Mouse (Mus musculus) E14TG2a.4 (cell line): Measurements from ENCODE around the gene Myh3.

ENCODE experiments used
- H3K27me3 ChIP-seq: 2 replicates; pipeline ENCODE4 v1.6.1; 2014; ENCODE audit warnings: low read length, control low read depth; ENCODE audit not compliant: insufficient read depth
- H3K36me3 ChIP-seq: 2 replicates; pipeline ENCODE4 v1.6.1; 2014; ENCODE audit warnings: low read length, control low read depth; ENCODE audit not compliant: insufficient read depth
- H3K4me1 ChIP-seq: replicated peaks from 2 replicates; pipeline ENCODE4 v1.6.1; 2014; ENCODE audit warnings: low read depth, low read length, control low read depth
- H3K4me3 ChIP-seq: replicated peaks from 2 replicates; pipeline ENCODE4 v1.5.1; 2014; ENCODE audit warnings: mild to moderate bottlenecking, low read length
- H3K9me3 ChIP-seq: 2 replicates; pipeline ENCODE4 v1.6.1; 2014; ENCODE audit warnings: low read length, control low read depth
- CTCF ChIP-seq: conservative IDR thresholded peaks from 2 replicates; pipeline ENCODE4 v1.5.1; 2014; ENCODE audit warnings: low read length
- NANOG ChIP-seq: IDR thresholded peaks from 2 replicates; pipeline ENCODE4 v1.6.1; 2014; ENCODE audit warnings: borderline replicate concordance, low read length, mixed read lengths
- POU5F1 ChIP-seq: IDR thresholded peaks from 2 replicates; pipeline ENCODE4 v1.6.1; 2014; ENCODE audit warnings: low read length, borderline replicate concordance

The Myh3 gene

DNA sequence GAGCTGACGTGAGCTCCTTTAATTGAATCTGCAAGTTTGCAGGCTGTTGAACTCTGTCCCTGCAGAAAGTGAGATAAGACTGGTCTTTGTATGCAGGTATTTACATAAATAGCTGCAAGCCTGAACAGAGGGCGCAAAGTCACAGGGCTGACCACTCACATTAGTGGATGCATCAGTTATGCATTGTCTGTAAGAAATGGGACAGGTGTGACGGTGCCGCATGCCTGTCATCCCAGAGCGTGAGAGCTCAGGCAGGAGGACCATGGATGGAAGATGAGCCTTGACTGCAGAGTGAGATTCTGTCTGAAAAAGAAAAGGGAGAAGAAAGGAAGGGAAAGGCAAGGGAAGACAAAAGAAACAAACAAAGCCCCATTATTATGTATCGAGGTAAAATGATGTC is 56.6 kb downstream of the Myh3 start:
- no peaks in the 10 kb centered on the region for H3K4me1 ChIP-seq
- no peak overlapping the region for H3K4me3 ChIP-seq
- H3K9me3 ChIP-seq, result peaks cover 20% of the 10 kb centered on the region
- H3K27me3 ChIP-seq, result no peaks in the 10 kb centered on the region
- H3K36me3 ChIP-seq, result no peaks in the 10 kb centered on the region
- no peak for TF ChIP-seq CTCF
- no peak for TF ChIP-seq NANOG
- no peak for TF ChIP-seq POU5F1

DNA sequence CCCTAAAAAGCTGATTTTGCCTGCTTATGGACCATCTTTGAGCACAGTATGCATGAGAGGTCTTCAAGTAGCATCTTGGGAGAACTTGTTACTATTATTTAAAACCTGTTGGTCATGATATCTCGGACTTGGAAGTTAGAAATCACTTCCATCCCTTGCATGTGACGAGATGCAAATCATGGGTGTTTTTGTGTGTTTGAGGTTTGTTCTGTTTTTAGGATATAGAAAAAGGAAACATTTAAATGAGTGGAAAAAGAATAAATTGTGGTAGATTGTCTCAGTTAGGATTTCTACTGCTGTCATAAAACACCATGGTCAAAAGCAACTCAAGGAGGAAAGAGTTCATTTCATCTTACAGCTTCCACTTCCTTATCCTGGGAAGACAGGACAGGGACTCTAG is 57.4 kb downstream of the Myh3 start:
- Histone ChIP-seq H3K4me3 (no peak overlapping the region), H3K36me3 (no peaks in the 10 kb centered on the region), H3K27me3 (no peaks in the 10 kb centered on the region), H3K4me1 (no peaks in the 10 kb centered on the region), H3K9me3 (peaks cover 15% of the 10 kb centered on the region)
- TF ChIP-seq CTCF (no peak), POU5F1 (no peak), NANOG (no peak)

DNA sequence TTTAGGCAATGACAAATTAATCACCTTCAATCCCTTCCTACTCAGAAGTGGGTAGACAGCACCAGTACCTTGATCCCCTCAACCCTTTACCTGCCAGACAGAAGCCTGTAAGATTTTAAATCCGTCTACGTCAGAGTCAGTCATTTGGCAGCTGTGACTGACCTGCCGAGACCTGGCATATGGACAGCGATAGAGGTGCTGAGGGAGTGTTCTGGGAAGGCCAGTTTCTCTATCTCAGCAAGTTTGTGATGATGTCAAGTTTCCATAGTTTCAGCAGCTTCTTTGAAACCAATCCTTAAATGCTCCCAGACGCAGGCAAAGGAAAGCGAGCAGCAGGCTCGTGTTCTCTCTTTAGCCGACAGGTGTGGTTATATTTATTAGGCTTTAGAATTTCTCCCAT is 61.5 kb downstream of the Myh3 start:
- H3K27me3 ChIP-seq, result no peaks in the 10 kb centered on the region
- H3K36me3 ChIP-seq, result no peaks in the 10 kb centered on the region
- no peaks in the 10 kb centered on the region for H3K4me1 ChIP-seq
- no peak overlapping the region for H3K4me3 ChIP-seq
- no peaks in the 10 kb centered on the region for H3K9me3 ChIP-seq
- TF ChIP-seq CTCF (no peak), POU5F1 (no peak), NANOG (no peak)

DNA sequence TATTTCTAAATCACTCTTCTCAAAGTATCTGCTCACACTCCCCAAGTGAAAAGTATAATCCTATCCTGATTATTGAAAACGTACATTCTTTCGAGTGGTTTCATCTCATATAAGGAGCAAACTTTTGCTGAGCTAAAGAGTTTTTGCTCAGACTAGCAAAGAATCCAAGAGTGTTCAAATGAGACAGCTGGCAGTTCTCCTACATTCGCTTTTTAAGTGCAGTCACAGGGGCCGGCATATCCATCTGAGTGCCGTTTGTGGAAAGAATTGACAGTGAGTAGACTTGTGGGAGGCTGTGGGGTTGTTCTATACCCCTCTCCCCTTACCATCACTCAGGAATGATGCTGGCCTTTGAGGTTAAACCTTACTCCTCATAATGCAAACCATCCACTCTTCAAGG is 62.1 kb downstream of the Myh3 start:
- no peaks in the 10 kb centered on the region for H3K27me3 ChIP-seq
- no peaks in the 10 kb centered on the region for H3K36me3 ChIP-seq
- no peaks in the 10 kb centered on the region for H3K9me3 ChIP-seq
- H3K4me3 ChIP-seq, result no peak overlapping the region
- TF ChIP-seq NANOG (no peak), CTCF (no peak), POU5F1 (no peak)
- no peaks in the 10 kb centered on the region for H3K4me1 ChIP-seq

DNA sequence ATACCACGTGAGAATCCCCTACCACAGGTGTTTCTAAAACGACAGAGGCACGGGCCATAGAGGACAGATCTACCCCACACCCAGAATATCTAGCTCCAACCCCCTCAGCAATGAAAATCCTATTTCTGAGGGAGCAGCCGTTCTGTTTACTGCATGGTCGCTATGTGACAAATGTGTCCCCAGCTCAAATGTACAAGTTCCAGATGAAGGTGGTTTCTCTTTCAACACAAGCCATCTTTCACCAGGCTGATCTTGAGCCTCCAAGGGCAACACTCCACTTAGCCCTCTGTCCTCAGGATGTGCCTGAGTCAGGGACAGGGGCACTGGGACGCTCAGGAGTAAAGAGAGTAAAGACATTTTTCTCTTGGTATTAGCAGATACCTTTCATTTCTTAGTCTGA is 62.9 kb downstream of the Myh3 start:
- Histone ChIP-seq H3K4me3 (no peak overlapping the region), H3K27me3 (no peaks in the 10 kb centered on the region), H3K4me1 (no peaks in the 10 kb centered on the region), H3K36me3 (no peaks in the 10 kb centered on the region), H3K9me3 (no peaks in the 10 kb centered on the region)
- TF ChIP-seq NANOG, result no peak
- TF ChIP-seq CTCF, result no peak
- no peak for TF ChIP-seq POU5F1

DNA sequence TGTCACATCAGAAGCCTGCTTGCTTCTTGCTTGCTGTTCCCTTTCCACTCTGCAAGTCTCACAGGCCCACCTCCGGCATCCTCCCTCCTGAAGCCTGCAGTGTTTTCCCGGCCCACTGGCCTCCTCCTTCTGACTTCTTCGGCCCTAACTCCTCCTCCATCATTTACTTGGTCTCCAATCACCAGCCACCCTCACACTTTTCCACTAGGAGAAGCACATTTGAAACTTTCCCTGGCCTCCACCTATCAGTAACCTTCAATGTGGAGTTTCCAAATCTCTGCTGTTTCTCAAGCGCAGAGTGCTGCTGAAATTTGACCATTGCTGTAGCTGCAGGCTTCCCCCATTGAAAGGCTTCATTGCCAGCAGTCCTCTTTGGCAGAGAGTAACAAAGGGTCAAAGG is 63.9 kb downstream of the Myh3 start:
- Histone ChIP-seq H3K9me3 (no peaks in the 10 kb centered on the region), H3K36me3 (no peaks in the 10 kb centered on the region), H3K4me3 (no peak overlapping the region), H3K4me1 (no peaks in the 10 kb centered on the region), H3K27me3 (no peaks in the 10 kb centered on the region)
- TF ChIP-seq NANOG (no peak), CTCF (no peak), POU5F1 (no peak)

DNA sequence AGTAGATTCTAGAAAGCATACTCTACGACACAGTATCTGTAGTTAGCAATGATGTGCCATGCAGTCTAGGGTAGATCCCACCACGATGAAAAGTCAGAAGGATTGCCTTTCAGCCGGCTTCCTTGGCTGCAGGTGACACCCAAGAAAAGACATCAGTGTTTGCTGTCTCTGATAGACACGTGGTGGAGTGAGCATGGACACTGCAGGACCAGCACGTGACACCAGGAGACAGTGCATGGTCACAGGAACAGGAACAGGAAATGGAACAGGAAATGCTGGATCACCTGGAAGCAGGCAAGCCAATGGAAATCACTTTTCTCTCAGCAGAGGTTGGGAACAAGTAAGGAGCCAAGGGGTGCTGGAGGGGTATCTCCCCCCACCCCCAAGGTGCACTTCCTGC is 65.0 kb downstream of the Myh3 start:
- TF ChIP-seq POU5F1 (no peak), NANOG (no peak), CTCF (no peak)
- Histone ChIP-seq H3K4me1 (no peaks in the 10 kb centered on the region), H3K9me3 (no peaks in the 10 kb centered on the region), H3K36me3 (no peaks in the 10 kb centered on the region), H3K27me3 (no peaks in the 10 kb centered on the region), H3K4me3 (no peak overlapping the region)

DNA sequence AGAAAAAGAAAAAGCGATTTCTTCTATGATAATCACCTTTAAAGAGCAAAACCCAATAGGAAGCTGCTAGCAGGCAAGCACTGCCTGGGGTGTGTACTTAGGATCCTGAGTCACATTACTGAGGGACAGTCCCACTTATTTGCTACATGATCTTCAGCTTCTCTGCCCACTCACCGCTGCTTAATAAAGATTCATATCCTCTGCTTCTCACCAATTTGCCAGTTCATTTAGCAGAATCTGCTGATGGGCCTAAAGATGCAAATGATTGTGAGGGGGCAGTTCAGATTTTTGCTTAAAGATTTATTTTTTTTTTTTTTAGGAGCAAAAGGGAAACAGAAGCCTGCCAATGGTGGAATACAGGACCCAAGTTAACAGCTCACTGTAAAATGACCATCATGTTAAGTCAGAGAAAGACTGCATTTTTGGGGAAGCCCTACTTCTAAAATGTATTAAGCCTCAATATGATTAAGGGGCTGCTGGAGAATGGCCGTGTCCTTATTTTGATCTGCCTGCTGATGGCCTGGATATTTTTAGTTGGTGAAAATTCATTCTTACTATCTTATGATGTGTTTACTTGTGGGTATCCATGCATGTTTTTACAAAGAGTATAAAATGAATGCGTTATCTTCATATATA is 65.9 kb downstream of the Myh3 start:
- no peaks in the 10 kb centered on the region for H3K27me3 ChIP-seq
- H3K36me3 ChIP-seq, result no peaks in the 10 kb centered on the region
- no peak overlapping the region for H3K4me3 ChIP-seq
- H3K9me3 ChIP-seq, result no peaks in the 10 kb centered on the region
- no peak for TF ChIP-seq CTCF
- TF ChIP-seq POU5F1, result no peak
- TF ChIP-seq NANOG, result no peak
- no peaks in the 10 kb centered on the region for H3K4me1 ChIP-seq

DNA sequence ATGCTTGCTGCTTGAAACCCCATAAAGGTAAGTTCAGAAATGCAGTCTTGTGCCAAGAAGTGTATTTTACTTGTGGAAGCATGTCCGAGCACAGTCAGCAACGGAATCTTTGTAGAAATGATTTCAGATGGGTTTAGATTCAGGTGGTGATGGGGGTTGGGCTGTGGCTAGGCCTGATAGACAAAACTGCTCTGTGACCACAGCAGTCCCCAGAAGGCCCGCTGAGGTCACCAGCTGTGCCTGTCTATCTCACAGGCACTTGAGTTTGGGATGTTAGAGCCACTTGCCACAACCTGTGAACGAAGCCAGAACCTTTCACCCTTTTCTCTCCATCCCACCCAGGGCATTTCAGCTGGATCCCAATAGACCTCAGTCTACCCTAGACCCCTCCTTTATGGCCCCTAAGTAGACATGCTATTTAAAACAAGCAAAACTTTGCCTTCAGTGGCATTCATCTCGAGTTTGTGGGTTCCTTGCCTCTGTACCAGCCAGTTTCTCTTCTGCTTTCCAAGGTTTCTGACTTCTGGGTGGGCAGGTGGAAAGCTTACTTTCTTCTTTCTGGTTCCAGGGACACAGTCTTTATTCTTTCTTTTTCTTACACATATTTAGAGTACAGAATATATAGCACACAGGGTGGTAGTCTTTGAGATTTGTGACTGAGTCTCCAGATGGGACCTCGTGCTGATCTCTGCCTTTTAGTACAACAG is 66.6 kb downstream of the Myh3 start:
- no peaks in the 10 kb centered on the region for H3K27me3 ChIP-seq
- TF ChIP-seq CTCF, result no peak
- no peak for TF ChIP-seq POU5F1
- no peak for TF ChIP-seq NANOG
- H3K4me1 ChIP-seq, result no peaks in the 10 kb centered on the region
- H3K4me3 ChIP-seq, result no peak overlapping the region
- no peaks in the 10 kb centered on the region for H3K9me3 ChIP-seq
- no peaks in the 10 kb centered on the region for H3K36me3 ChIP-seq
